Mouse (Mus musculus): ENCODE data around the gene 9430097D07Rik. TPM values are rescaled to one million over a fixed set of nuclear protein-coding genes. Genes with fewer than 3 reads are reported as not detected.

The 9430097D07Rik gene
- polyA plus RNA-seq, 1 experiment from 2014 or later = 0.99 TPM

GRCm38 (mm10) chr2:32576532-32576931 is 1.0 kb upstream of the 9430097D07Rik start:
- ATAC-seq (ENCODE audit: low FRiP score) = no peak
- H3K36me3 ChIP-seq = peaks cover 4% of the 10 kb centered on the region; the same call in 1 of the 2 replicates
- peak overlapping the region; percentile 99 for H3K4me2 ChIP-seq
- peaks cover 20% of the 10 kb centered on the region; the same call in 1 of the 2 replicates for H3K27me3 ChIP-seq (replicated peaks)
- no peak overlapping the region for H3K4me3 ChIP-seq (replicated peaks)
- H3K4me1 ChIP-seq = peaks cover 31% of the 10 kb centered on the region
- H3K27ac ChIP-seq (replicated peaks) = no peak overlapping the region
- H3K9me3 ChIP-seq (replicated peaks) = no peaks in the 10 kb centered on the region
- WGBS = 92% methylated on average over 9 of the region's 9 CpGs
- H3K9ac ChIP-seq (replicated peaks) = no peak overlapping the region

GRCm38 (mm10) chr2:32574901-32575585 is 441 bp downstream of the 9430097D07Rik start:
- 2% methylated on average over 26 of the region's 26 CpGs for WGBS
- peak overlapping the region; percentile 51 for H3K4me3 ChIP-seq (replicated peaks)
- no peaks in the 10 kb centered on the region for H3K9me3 ChIP-seq (replicated peaks)
- H3K9ac ChIP-seq (replicated peaks) = peak overlapping the region; percentile 59
- H3K36me3 ChIP-seq = peaks cover 4% of the 10 kb centered on the region; the same call in 1 of the 2 replicates
- H3K27me3 ChIP-seq (replicated peaks) = peaks cover 20% of the 10 kb centered on the region; the same call in 1 of the 2 replicates
- ATAC-seq (ENCODE audit: low FRiP score) = peak; percentile 51; the same call in 1 of the 2 replicates
- peak overlapping the region; percentile 51 for H3K27ac ChIP-seq (replicated peaks)
- peaks cover 40% of the 10 kb centered on the region for H3K4me1 ChIP-seq
- peak overlapping the region; percentile 99 for H3K4me2 ChIP-seq

GRCm38 (mm10) chr2:32574497-32574896 is 987 bp downstream of the 9430097D07Rik start, which contains the start of gene Pip5kl1:
Gene Pip5kl1, plus strand, starts transcription at chr2:32574797.
- peaks cover 4% of the 10 kb centered on the region; the same call in 1 of the 2 replicates for H3K36me3 ChIP-seq
- peaks cover 16% of the 10 kb centered on the region; the same call in 1 of the 2 replicates for H3K27me3 ChIP-seq (replicated peaks)
- peak within 1 kb of the TSS; percentile 59 for H3K9ac ChIP-seq (replicated peaks)
- WGBS = 80% methylated on average over 6 of the region's 6 CpGs
- H3K4me3 ChIP-seq (replicated peaks) = peak within 1 kb of the TSS; percentile 51
- H3K27ac ChIP-seq (replicated peaks) = peak within 1 kb of the TSS; percentile 51
- peaks cover 41% of the 10 kb centered on the region for H3K4me1 ChIP-seq
- peak within 1 kb of the TSS; percentile 99 for H3K4me2 ChIP-seq
- no peaks in the 10 kb centered on the region for H3K9me3 ChIP-seq (replicated peaks)
- no peak for ATAC-seq (ENCODE audit: low FRiP score)

GRCm38 (mm10) chr2:32572196-32572595 is 3.3 kb downstream of the 9430097D07Rik start:
- H3K4me2 ChIP-seq = peak overlapping the region; percentile 92
- H3K27ac ChIP-seq (replicated peaks) = no peak overlapping the region
- no peaks in the 10 kb centered on the region for H3K9me3 ChIP-seq (replicated peaks)
- WGBS = 93% methylated on average over 11 of the region's 11 CpGs
- no peak for ATAC-seq (ENCODE audit: low FRiP score)
- peaks cover 16% of the 10 kb centered on the region for H3K36me3 ChIP-seq
- no peaks in the 10 kb centered on the region for H3K27me3 ChIP-seq (replicated peaks)
- H3K4me1 ChIP-seq = peaks cover 41% of the 10 kb centered on the region
- no peak overlapping the region for H3K9ac ChIP-seq (replicated peaks)
- H3K4me3 ChIP-seq (replicated peaks) = peak overlapping the region; percentile 84; the same call in 1 of the 2 replicates

- WGBS = 3% methylated on average over 36 of the region's 36 CpGs
- peak within 1 kb of the TSS; percentile 61 for H3K27ac ChIP-seq (replicated peaks)
- ATAC-seq (ENCODE audit: low FRiP score) = peak; percentile 84
These were observed 4.6 kb downstream of the 9430097D07Rik start, which contains the start of gene Dpm2 for GRCm38 (mm10) chr2:32570698-32571494. Gene Dpm2, plus strand, starts transcription at chr2:32570858.

GRCm38 (mm10) chr2:32568941-32569340 is 6.5 kb downstream of the 9430097D07Rik start:
- H3K4me1 ChIP-seq = peaks cover 22% of the 10 kb centered on the region
- peaks cover 41% of the 10 kb centered on the region for H3K36me3 ChIP-seq
- ATAC-seq (ENCODE audit: low FRiP score) = no peak
- H3K27me3 ChIP-seq (replicated peaks) = no peaks in the 10 kb centered on the region
- no peak overlapping the region for H3K4me3 ChIP-seq (replicated peaks)
- H3K9ac ChIP-seq (replicated peaks) = no peak overlapping the region
- H3K9me3 ChIP-seq (replicated peaks) = no peaks in the 10 kb centered on the region
- H3K4me2 ChIP-seq = no peak overlapping the region
- WGBS = 93% methylated on average over 3 of the region's 3 CpGs
- no peak overlapping the region for H3K27ac ChIP-seq (replicated peaks)

More at GRCm38 (mm10) chr2:32570698-32571494, 4.6 kb downstream of the 9430097D07Rik start, which contains the start of gene Dpm2:
- no peaks in the 10 kb centered on the region for H3K9me3 ChIP-seq (replicated peaks)
- H3K4me2 ChIP-seq = peak within 1 kb of the TSS; percentile 92
- peaks cover 27% of the 10 kb centered on the region for H3K36me3 ChIP-seq
- no peaks in the 10 kb centered on the region for H3K27me3 ChIP-seq (replicated peaks)
- H3K9ac ChIP-seq (replicated peaks) = peak within 1 kb of the TSS; percentile 72
- H3K4me3 ChIP-seq (replicated peaks) = peak within 1 kb of the TSS; percentile 84
- H3K4me1 ChIP-seq = peaks cover 36% of the 10 kb centered on the region

- H3K27ac ChIP-seq (replicated peaks) = no peak overlapping the region
- H3K4me1 ChIP-seq = peaks cover 22% of the 10 kb centered on the region
- no peaks in the 10 kb centered on the region for H3K9me3 ChIP-seq (replicated peaks)
- H3K36me3 ChIP-seq = peaks cover 47% of the 10 kb centered on the region
- H3K4me2 ChIP-seq = no peak overlapping the region
- WGBS = 79% methylated on average over 5 of the region's 5 CpGs
- ATAC-seq (ENCODE audit: low FRiP score) = no peak
- H3K9ac ChIP-seq (replicated peaks) = no peak overlapping the region
- no peaks in the 10 kb centered on the region for H3K27me3 ChIP-seq (replicated peaks)
- H3K4me3 ChIP-seq (replicated peaks) = no peak overlapping the region
These were observed 7.3 kb downstream of the 9430097D07Rik start for GRCm38 (mm10) chr2:32568149-32568548.

GRCm38 (mm10) chr2:32566536-32567063 is 8.9 kb downstream of the 9430097D07Rik start:
- no peaks in the 10 kb centered on the region for H3K9me3 ChIP-seq (replicated peaks)
- H3K4me3 ChIP-seq (replicated peaks) = no peak overlapping the region
- no peaks in the 10 kb centered on the region for H3K27me3 ChIP-seq (replicated peaks)
- no peak for ATAC-seq (ENCODE audit: low FRiP score)
- H3K36me3 ChIP-seq = peaks cover 53% of the 10 kb centered on the region
- no peak overlapping the region for H3K4me2 ChIP-seq
- WGBS = 47% methylated on average over 4 of the region's 4 CpGs
- no peak overlapping the region for H3K27ac ChIP-seq (replicated peaks)
- H3K4me1 ChIP-seq = peaks cover 10% of the 10 kb centered on the region
- no peak overlapping the region for H3K9ac ChIP-seq (replicated peaks)

- H3K27ac ChIP-seq (replicated peaks) = peak overlapping the region; percentile 68
- 18% methylated on average over 5 of the region's 5 CpGs for WGBS
- peak; percentile 78; the same call in 1 of the 2 replicates for ATAC-seq (ENCODE audit: low FRiP score)
- H3K9me3 ChIP-seq (replicated peaks) = no peaks in the 10 kb centered on the region
- H3K27me3 ChIP-seq (replicated peaks) = no peaks in the 10 kb centered on the region
- peaks cover 24% of the 10 kb centered on the region for H3K36me3 ChIP-seq
- no peak overlapping the region for H3K4me3 ChIP-seq (replicated peaks)
- peak overlapping the region; percentile 19; the same call in 1 of the 2 replicates for H3K4me2 ChIP-seq
- peaks cover 34% of the 10 kb centered on the region for H3K4me1 ChIP-seq
- no peak overlapping the region for H3K9ac ChIP-seq (replicated peaks)
These were observed 15.9 kb downstream of the 9430097D07Rik start for GRCm38 (mm10) chr2:32559570-32559969.

GRCm38 (mm10) chr2:32556019-32556418 is 19.5 kb downstream of the 9430097D07Rik start:
- Histone ChIP-seq H3K4me3 (replicated peaks) (no peak overlapping the region), H3K36me3 (no peaks in the 10 kb centered on the region), H3K9me3 (replicated peaks) (no peaks in the 10 kb centered on the region), H3K9ac (replicated peaks) (no peak overlapping the region), H3K27me3 (replicated peaks) (no peaks in the 10 kb centered on the region), H3K27ac (replicated peaks) (peak overlapping the region; percentile 28; the same call in 1 of the 2 replicates), H3K4me2 (no peak overlapping the region), H3K4me1 (peaks cover 34% of the 10 kb centered on the region)
- WGBS = 70% methylated on average over 7 of the region's 7 CpGs
- no peak for ATAC-seq (ENCODE audit: low FRiP score)

GRCm38 (mm10) chr2:32555484-32555883 is 20.0 kb downstream of the 9430097D07Rik start:
- Histone ChIP-seq H3K36me3 (no peaks in the 10 kb centered on the region), H3K27ac (replicated peaks) (0 out of 2 replicates have a peak overlapping the region, but pooled peaks have one; percentile 13), H3K27me3 (replicated peaks) (no peaks in the 10 kb centered on the region), H3K4me2 (no peak overlapping the region), H3K9me3 (replicated peaks) (no peaks in the 10 kb centered on the region), H3K9ac (replicated peaks) (no peak overlapping the region), H3K4me1 (peaks cover 34% of the 10 kb centered on the region), H3K4me3 (replicated peaks) (no peak overlapping the region)
- ATAC-seq (ENCODE audit: low FRiP score) = no peak
- WGBS = 37% methylated on average over 4 of the region's 4 CpGs

All from neural tube, embryonic 15.5 days (tissue).